Mouse (Mus musculus): ENCODE measurements around the gene Gm17720.
A peak's percentile ranks its signal among the peaks of the same experiment; 100 is the strongest.

The Gm17720 gene

DNA sequence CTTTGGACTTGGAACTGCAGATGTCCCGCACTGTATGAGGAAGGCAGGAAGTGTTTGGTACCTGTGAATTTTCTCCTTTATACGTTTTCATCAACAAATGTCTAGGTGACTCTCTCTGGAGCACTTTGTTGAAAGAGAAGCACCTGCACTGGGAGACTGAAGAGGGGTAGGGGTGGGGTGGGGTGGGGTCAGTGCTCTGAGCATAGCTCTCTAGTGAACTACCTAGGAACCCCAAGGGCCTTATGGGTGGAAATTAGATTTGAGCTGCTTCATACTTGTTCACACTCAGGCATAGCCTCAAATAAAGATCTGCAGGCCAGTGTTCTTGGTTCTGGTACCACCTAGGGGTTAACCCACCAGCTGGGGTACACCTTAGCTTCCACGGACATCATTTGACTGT, at the start of gene Gm17720:
Gene Gm17720 (minus strand): TSS at position 101 of the 400 bp plus-strand sequence.
- DNase-seq, result no peak

DNA sequence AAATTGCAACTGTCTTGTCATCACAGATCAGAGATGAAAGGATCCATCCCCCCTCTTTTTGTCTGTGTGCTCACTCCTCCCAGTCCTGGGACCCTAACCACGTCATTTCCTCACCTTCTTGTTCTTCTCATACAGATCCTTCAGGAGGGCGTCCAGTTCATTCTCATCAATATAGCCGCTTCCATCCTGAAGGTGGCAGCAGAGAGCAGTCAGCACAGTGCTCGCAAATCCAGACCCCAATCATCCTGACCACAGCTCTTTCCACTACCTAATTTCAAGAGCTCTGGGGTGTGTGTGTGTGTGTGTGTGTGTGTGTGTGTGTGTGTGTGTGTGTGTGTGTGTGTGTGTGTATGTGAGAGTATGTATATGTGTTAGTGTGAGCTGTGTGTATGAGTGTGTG, 43.0 kb upstream of the Gm17720 start:
- peak; percentile 36 for DNase-seq

DNA sequence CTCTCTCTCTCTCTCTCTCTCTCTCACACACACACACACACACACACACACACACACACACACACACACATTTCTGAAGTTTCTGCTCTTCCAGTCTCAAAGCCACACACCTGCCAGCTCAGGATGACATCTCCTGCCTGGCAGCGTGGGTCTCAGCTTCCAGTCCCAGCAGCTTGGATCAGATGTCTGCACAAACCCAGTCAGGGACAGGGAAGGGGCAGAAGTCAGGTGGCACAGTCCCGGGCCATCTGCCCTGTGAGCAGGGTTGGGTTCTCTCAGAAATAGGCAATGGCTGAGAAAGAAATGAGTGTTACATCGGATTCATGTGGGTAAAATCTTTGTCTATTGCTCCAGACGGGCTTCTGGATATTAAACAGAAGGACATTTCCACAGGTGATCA, 38.2 kb upstream of the Gm17720 start:
- no peak for DNase-seq

DNA sequence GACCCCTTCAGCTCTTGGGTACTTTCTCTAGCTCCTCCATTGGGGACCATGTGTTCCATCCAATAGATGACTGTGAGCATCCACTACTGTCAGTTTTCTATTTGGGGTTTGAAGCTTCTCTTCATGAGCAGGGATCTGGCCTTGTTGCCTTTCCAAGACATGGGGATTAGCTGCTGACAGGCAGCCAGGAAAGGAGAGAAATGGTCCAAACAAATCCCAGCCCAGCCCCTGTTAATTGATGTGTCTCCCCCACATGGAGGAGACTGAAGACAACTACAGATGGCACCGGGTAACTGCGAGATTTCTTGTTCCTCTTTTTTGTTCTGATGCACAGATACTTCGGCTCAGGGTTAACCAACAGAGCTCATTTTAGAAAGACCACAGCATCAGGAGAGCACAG, 37.6 kb upstream of the Gm17720 start:
- no peak for DNase-seq

DNA sequence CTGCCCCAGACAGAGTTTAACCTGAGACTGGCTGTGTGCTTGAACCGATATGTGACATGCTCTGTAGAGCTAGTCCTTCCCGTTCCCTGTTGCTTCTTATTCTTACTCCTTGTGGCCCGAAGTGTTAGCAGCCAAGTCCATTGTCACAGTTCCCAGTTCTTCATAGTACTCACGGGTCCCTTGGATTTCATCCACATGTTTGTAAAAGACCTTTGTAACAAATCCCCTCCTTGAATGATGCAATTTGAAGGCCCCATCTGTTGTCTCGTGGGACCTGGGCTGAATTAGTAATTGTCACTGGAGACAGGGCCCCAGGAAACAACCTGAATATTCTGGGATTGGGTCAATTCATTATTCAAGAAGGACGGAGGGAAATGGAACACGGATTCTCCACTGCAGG, 33.0 kb upstream of the Gm17720 start:
- no peak for DNase-seq

DNA sequence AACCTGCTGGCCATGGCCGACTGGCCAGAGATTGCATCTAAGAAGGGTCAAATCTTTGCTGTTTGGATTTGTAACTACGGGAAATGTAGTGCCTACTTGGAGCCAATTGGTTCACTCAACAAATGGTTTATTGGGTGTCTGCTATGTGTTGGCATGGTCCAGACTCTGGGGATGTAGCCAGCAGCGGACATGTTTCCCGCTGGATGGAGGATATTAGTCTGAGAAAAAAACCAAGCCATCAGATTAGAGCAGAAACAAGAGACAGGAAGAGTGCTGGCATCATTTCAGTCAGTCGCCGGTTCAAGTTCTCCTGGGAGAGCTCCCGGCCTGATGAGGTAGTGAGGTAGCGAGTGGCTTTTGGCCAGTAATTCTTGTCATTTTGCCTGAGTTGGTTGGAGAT, 31.7 kb upstream of the Gm17720 start:
- no peak for DNase-seq

DNA sequence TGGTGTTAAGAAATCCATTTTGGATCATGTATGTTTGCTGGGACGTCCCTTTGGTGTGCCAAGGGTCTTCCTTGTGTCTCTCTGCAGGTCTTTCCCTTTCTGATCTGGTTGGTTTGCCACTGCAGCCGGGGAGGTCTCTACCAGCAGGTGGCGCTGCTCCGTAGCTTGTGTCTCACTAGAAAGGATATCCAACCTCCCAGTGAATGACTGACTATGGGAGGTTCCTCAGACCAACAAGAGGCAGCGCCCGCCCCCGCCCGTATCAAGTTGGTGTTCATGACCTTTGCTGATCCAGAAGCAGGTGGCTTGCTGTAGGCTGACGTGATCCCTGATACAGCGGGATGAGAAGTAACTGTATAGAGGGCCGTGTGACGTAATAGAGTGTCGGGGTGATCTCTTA, 28.0 kb upstream of the Gm17720 start:
- DNase-seq, result peak; percentile 70

DNA sequence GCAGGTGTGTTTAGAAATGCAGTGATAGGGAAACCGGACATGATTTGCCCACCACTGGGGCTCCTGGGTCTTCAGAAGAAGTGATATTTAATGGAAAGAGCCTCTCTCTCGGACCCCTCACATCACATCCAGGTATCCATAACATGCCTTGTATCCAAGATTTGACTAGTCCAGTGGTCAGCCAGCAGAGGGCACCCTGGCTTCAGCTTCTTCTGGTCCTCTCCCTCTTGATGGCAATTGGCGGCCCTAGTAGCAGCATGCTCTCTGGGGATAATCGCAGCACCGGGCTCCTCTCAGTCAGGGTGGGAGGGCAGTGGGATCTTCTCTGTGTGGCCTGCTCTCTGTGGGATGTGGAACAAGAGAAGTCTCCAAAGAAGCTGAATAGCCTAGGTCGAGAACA, 17.2 kb upstream of the Gm17720 start:
- peak; percentile 19 for DNase-seq

DNA sequence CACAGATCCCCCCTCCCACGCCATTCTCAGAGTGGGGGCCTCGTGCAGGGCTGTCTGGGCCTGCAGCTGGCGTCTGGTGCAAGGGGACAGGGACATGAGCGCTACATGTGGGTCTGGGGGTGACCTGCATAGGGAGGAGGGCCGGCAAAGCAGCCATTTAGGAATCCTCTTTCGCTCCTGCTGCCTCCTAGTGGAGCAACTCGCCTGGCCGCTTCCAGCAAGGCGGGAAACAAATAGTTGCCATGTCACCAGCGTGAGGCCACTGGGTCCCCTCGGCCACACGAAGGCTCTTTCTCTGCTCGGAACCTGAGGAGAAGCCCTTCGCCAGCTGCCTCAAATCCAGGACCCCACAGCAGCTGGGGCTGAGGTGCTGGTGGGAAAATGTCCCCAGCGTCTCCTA, 877 bp downstream of the Gm17720 start:
- DNase-seq, result no peak

DNA sequence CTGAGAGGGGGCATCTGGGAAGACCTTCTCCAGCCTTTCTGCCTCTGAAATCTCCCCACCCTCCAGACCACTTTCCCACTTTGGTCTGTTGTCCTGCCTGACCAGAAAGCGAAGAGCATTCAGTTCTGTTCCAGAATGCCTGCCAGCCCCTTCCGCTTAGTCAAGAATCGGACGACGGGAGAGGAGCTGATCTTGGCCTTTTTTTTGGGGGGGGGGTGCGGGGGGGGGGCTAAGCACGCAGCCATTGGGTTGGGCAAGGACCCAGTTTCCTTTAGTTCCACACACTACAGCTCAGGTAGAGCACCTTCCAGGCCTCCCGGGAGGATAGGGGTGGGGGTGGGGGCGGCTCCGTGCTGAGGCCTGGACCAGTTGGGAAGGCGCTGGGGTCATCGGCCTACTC, 1.6 kb downstream of the Gm17720 start, which contains the start of gene Gm21964:
Gene Gm21964 (plus strand): TSS at position 301 of the 400 bp plus-strand sequence.
- DNase-seq, result no peak

DNA sequence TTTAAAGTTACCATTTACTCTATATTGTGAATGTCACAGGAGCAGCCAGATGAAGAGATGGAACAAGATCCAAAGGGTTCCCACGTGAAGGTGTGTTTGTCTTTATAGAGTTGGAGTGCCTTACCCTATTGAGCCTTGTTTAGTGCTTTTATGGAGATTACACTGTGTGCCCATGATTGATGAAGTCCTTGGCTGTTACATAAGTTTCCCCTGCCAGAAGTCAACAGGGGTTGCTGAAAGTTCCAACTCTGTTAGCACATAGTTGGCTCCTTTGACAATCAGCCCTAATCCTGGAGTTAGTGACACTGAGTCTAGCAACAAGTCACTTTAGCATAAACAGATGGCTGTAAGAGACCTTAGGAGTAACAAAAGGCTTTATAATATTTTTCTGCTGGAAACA, 10.7 kb downstream of the Gm17720 start:
- DNase-seq, result no peak

DNA sequence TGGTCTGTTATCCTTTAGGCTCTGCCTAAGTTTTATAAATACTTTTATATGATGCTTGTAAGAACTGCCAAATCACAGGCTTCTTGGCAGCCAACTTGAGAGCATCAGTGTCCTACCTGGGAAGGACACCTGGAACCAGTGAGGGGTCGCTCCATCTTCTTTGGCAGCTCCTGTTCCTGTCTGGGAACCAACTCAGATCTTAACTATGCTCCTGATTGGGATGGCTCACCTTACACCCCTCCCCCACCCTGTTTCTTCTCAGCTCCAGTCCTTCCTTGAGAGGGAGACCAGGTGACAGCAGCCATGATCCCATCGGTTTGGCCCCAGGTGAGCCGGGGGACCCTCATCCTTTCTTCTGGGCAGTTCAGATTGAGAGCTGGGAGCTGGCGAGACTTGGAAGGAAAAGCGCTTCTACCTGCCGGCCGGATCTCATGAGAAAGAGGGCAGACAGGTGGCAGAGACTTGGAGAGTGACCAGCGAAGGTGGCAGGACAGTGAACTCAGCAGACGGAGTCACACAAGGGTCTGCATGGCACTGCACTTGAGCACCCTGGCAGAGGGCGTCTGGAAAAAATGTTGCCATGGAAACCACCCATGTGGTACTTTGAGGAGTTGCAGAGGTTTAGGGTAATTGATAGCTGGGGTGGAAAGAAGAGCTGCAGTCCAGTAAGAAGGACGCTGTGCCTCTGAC, 20.0 kb downstream of the Gm17720 start:
- DNase-seq, result no peak

DNA sequence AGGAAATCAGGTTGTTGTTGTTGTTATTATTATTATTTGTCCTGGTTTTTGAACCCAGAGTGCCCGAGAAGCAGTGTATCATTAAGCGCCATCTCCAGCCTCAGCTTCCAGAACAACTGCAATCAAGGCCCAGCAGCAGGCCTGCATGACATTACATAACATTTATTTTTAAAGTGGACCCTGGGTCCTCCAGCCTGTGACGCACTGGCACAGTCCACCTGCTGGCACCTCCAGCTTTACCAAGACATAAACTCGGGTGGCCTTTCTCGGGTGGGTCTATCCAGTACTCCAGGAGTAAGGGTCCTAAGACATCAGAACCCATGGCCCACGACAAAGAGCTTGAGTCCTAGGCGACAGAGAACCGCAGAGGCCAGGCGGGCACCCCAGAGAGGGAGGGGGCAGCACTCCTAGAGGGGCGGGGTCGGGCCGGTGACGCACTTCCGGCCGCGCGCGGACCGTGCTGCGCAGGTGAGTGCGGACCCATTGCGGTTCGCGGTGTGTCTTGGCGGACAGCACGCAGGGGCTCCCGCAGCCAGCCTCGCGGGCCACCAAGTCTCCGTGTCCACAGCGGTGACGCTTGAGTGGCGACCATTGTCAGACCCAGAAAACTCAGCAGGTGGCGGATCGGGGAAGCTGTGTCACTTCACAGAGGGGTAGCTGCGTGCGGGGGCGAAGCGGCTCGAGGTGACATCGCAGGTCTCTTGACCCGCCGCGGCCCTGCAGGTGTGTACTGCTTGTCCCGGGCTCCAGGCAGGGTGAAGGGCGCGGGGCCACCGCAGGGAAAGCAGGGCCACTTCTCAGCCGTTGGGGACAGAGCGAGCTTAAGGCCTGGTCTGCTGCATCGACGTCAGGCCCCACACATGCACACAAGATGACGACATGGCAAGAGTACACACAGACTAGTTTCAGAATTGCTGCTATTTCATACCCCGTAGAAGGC, 23.0 kb downstream of the Gm17720 start, which contains the start of gene Zfp612:
Gene Zfp612 (plus strand): TSS at position 465 of the 940 bp plus-strand sequence.
- peak; percentile 77 for DNase-seq

DNA sequence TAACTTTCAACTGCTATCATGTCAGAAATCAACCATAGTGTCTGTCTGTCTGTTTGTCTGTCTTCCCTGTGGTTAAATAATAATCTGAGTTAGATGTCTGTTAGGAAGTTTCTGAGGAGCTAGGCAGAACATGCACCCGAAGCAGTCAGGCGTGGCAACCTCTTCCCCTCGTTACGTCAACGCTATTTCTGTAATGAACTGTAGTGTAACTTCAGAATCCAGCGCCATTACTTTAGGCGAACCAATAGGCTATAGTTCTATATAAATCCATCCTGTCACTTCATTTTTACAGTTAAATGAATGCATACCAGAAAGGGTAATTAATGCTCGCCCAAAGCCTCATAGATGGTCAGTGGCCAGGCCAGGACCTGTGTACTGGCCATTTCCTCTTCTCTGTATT, 28.1 kb downstream of the Gm17720 start:
- DNase-seq, result no peak

DNA sequence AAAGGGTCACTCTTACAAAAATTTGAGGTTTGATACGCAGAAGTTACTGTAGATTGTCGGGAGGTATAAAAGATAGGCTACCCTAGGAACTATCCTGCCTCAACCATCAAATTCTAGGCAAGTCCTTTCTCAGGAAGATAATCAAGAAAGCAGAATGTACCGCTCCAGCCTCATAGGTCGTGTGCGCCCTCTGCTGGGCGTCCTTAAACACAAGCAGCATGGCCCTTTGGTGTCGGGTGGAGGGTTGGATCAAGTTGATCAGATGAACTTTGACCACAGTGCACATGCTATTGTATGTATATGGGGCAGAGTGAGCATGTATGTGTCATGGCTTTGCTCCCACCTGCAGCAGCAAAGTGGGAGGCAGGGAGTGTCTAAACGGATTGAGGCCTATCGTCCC, 31.0 kb downstream of the Gm17720 start:
- peak; percentile 43 for DNase-seq

DNA sequence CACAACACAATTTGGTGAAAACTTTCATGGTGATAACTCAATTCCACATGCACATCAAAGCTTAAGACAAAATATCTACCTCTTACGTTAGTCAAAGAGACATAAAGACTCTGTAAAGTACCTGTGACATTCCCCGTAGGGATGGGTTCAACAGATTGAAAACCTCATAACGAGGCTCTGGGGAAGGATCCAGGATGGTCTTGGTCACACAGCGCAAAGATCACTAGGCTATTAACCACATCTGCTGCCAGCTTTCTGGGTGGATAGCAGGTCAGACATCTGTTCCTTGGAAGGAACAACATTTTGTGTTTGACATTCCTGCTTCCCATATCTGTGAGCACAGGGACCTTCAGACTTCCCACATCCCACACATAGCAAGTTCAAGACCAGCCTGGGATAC, 32.8 kb downstream of the Gm17720 start:
- no peak for DNase-seq

DNA sequence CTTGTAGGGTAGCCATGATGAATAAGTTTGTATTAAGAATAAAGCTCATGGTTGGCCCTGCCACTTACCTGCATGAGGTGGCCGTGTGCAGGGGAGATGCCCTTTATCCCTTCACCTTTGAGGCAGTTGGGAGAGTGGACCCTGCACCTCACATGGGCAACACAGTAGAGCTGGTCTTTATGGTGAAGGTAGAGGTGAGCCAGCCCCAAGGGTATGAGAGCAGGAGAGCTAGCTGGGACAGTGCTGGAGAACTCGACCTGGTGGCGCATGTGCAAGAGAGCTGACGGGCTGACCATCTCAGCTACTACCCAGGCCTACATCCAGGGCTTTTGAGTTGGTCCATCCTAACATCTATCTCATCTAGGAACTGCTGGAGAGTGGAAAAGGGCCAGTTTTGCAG, 36.9 kb downstream of the Gm17720 start:
- DNase-seq, result no peak

DNA sequence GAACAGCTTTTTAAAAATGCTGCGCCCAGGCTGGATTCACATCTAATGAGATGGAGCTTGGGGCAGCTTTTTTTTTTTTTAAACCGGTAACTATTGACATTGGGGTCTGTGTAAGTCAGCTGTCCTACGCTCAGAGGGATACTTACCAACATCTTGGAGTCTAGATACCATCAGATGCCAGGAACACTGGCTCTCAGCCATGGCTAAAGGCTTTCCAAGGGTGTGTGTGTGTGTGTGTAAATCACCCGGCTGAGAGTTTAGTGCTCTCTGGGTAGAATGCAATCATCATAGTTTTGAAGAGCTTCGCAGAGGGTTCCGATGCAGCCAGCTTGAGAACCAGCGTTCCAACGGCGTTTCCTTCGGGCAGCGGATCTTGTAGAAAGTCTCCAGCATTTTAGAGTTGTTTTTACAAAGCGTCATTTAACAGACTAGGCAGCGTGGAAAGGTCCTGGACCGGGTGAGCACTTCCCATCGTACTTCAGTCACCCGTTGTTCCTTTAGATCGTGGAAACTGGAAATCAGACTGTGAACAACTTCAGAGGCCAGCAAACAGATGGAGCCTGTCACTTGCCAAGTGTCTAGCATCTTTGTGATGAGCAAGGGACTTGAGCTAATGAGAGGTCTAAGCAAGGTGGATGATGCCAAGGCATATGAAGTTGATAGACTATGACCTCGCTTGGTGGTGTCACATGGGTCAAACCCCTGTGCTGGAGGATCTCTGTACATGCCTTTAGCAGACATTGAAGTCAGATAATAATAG, 37.8 kb downstream of the Gm17720 start:
- no peak for DNase-seq

DNA sequence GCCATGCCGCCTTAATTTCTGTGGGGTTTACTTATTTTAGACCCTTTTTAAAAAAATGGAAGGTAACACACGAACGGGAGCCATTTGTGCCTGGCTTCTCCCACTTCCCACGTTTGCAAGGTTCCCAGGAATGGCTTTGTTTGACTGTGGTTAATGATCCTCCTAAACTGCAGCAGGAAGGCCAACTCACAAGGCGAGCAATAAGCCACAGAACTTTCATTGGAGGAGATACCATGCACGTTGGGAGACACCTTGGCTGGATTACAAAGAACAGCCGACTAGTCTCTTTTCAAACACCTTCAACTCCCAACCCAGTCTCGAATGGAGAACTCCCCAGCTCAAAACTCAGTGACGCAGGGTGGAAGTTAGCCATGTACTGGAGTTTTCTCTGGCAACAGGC, 38.4 kb downstream of the Gm17720 start:
- DNase-seq, result no peak

DNA sequence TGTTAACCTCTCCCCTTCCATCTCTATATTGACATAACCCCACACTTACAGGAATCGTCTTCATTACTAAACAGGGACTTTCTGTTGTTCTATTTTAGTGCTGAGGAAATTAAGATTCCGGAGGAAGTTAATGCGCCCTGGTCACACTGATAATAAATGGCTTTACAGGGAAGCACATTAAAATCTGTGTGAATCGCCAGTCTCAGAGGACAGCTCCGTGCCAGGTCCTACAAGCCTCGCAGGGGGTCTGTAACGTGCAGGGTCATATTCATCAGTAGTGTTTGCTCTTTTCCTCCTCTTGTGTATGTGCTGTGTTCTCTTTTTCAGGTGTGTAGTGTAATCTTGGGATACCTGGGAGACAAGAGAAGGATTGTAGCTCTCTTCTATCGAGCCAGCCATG, 44.3 kb downstream of the Gm17720 start:
- no peak for DNase-seq

DNA sequence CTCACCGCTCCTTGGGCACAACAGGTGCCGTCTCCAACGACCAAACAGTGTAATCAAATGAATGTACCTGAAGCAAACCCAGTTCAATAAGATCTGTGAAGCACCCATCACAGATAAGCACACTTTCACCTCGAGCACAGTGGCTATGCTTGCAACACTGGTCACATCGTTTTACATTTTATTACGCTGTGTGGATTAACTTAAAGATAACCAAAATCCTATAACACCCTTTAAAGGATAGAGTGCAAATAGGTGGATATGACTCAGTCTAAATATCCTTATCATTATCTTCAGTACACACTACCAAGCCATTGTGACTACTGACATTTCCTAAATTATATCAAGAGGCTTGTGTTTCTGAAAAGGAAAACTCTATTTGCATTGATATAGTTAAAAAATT, 51.3 kb downstream of the Gm17720 start:
- no peak for DNase-seq

DNA sequence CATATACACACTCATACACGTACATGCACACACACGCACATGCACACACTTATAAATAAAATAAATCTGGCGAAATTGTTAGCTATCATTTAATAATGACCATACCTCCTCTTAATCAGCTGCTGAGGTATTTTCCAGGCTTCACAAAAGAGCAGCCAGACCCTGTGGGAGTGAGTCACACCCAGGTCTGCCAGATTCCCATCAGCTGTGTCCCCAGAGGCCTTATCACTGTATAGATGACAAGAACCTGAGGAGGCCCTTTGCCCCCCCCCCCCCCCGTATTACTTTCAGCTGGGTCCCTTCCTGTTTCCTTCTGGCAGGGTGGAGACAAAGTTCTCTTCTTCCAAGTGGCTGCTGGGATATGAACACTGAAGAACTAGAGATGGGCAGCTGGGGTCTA, 62.0 kb downstream of the Gm17720 start:
- no peak for DNase-seq

DNA sequence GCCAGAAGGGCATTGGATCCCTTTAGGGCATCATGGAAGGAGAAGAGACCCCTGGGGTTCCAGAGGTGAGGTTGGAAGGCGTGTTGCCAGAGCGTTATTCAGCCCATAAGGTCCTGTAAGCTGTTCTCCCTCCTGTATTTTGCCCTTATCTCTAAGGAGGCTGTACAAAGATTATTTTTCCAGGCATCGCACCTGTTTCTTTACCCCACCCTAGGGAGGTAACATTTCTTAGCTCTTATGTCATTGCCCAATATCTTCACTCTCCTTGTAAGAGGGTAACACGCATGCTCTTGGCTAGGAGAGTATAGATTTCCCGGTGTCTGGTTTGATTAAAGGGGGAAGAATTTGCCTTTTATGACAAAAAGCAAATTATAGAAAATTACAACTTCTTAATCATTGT, 62.9 kb downstream of the Gm17720 start, which contains the start of gene Chst4:
Gene Chst4 (minus strand): TSS at position 82 of the 400 bp plus-strand sequence.
- DNase-seq, result no peak

Measured in right cerebral cortex, adult 18-20 months (tissue).